Mouse (Mus musculus): Measurements from ENCODE around the gene Dip2b. TPM values are rescaled to one million over a fixed set of nuclear protein-coding genes. Genes with fewer than 3 reads are reported as not detected.
A peak's percentile ranks its signal among the peaks of the same experiment; 100 is the strongest.

Gene Dip2b
- polyA plus RNA-seq, 1 experiment: 18.1 TPM

DNA sequence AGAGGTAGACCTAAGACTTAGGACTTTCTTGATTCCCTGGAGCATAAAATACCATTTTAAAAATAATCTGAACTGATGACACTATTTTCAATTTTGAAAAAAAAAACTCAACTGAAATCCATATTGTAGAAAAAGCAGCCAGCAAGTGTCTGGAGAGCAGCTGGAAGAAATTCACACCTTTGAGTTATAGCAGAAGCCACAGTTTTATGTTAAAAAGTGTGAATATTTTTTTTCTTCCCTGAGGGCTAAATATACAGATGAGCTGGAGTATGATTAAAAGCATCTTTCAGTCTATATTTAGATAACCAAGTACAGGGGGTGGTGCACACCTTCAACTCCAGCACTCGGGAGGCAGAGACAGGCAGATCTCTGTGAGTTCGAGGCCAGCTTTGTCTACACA lies 8.6 kb upstream of the Dip2b start:
- no peak overlapping the region for H3K4me3 ChIP-seq (ENCODE audit: control insufficient read depth, insufficient read depth, low read length)
- no peak overlapping the region for H3K27ac ChIP-seq (ENCODE audit: control insufficient read depth, insufficient read depth, low read length)
- 95% methylated on average over 2 of the region's 2 CpGs for WGBS
- DNase-seq: no peak
- H3K27me3 ChIP-seq (ENCODE audit: control insufficient read depth, insufficient read depth, low read length): no peaks in the 10 kb centered on the region
- no peak for TF ChIP-seq CTCF (IDR thresholded peaks at IDR 0.05; ENCODE audit: borderline replicate concordance, control insufficient read depth, extremely low read depth, insufficient read depth, low read length, poor library complexity)
- TF ChIP-seq POLR2A (IDR thresholded peaks at IDR 0.05; ENCODE audit: control insufficient read depth, extremely low read depth, insufficient read depth, low read length, poor library complexity): no peak
- H3K4me1 ChIP-seq (replicated peaks; ENCODE audit: control insufficient read depth, insufficient read depth, low read length): no peaks in the 10 kb centered on the region
- H3K36me3 ChIP-seq (ENCODE audit: control insufficient read depth, insufficient read depth, low read length): no peaks in the 10 kb centered on the region

- 93% methylated on average over 3 of the region's 3 CpGs for WGBS
- Histone ChIP-seq H3K36me3 (ENCODE audit: control insufficient read depth, insufficient read depth, low read length) (no peaks in the 10 kb centered on the region), H3K27ac (ENCODE audit: control insufficient read depth, insufficient read depth, low read length) (no peak overlapping the region), H3K4me1 (replicated peaks; ENCODE audit: control insufficient read depth, insufficient read depth, low read length) (no peaks in the 10 kb centered on the region), H3K27me3 (ENCODE audit: control insufficient read depth, insufficient read depth, low read length) (no peaks in the 10 kb centered on the region), H3K4me3 (ENCODE audit: control insufficient read depth, insufficient read depth, low read length) (no peak overlapping the region)
- no peak for TF ChIP-seq POLR2A (IDR thresholded peaks at IDR 0.05; ENCODE audit: control insufficient read depth, extremely low read depth, insufficient read depth, low read length, poor library complexity)
- no peak for DNase-seq
Observed at GRCm38 (mm10) chr15:100032546-100032945, 5.9 kb upstream of the Dip2b start.

- WGBS: under 1% methylated on average over 36 of the region's 36 CpGs
- H3K4me1 ChIP-seq (replicated peaks; ENCODE audit: control insufficient read depth, insufficient read depth, low read length): peaks cover 12% of the 10 kb centered on the region
- no peaks in the 10 kb centered on the region for H3K36me3 ChIP-seq (ENCODE audit: control insufficient read depth, insufficient read depth, low read length)
- H3K27me3 ChIP-seq (ENCODE audit: control insufficient read depth, insufficient read depth, low read length): no peaks in the 10 kb centered on the region; the same call in 1 of the 2 replicates
- peak; percentile 70 for DNase-seq
- TF ChIP-seq CTCF (IDR thresholded peaks at IDR 0.05; ENCODE audit: borderline replicate concordance, control insufficient read depth, extremely low read depth, insufficient read depth, low read length, poor library complexity) (no peak), POLR2A (IDR thresholded peaks at IDR 0.05; ENCODE audit: control insufficient read depth, extremely low read depth, insufficient read depth, low read length, poor library complexity) (no peak; the same call in 1 of the 2 replicates)
- H3K27ac ChIP-seq (ENCODE audit: control insufficient read depth, insufficient read depth, low read length): peak overlapping the region; percentile 36
- H3K4me3 ChIP-seq (ENCODE audit: control insufficient read depth, insufficient read depth, low read length): peak overlapping the region; percentile 54
Observed at GRCm38 (mm10) chr15:100039001-100039701, 687 bp downstream of the Dip2b start.

DNA sequence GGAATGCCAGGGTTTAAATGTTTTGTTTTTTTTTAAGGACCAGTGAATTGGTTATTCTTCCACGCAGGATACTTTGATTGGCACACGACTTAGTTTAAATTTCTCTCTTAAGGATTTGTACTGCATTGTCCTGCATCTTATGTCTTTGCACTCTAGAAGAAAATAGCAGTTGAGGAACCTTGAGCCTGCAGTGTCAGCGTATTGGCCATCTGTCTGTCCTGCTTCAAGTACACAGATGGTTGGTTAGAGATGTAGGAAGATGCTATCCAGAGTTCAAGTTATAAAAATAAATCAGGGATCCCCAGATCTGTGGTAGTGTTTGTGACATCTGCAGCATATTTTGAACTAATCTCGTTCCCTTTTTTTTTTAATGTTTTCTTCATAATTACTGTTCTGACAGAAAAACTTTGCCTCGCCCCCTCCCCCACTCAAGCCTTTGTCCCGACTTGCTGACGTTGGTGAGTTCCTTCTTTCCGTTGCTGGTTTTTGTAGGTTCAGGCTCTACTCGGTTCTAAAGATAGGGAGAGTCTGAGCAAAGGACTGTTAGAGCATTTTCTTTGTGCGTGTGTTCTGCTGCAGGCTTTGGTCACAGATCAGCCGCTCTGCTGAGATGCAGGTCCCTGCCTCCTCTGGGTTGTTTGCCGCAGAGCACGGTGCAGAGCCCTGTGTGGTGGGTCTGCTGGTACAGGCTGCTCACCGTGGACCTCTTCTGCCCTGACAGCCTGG lies 2.2 kb downstream of the Dip2b start:
- H3K4me1 ChIP-seq (replicated peaks; ENCODE audit: control insufficient read depth, insufficient read depth, low read length): peaks cover 13% of the 10 kb centered on the region
- WGBS: 43% methylated on average over 14 of the region's 14 CpGs
- H3K36me3 ChIP-seq (ENCODE audit: control insufficient read depth, insufficient read depth, low read length): no peaks in the 10 kb centered on the region
- H3K27me3 ChIP-seq (ENCODE audit: control insufficient read depth, insufficient read depth, low read length): no peaks in the 10 kb centered on the region; the same call in 1 of the 2 replicates
- no peak overlapping the region for H3K27ac ChIP-seq (ENCODE audit: control insufficient read depth, insufficient read depth, low read length)
- no peak for DNase-seq
- H3K4me3 ChIP-seq (ENCODE audit: control insufficient read depth, insufficient read depth, low read length): no peak overlapping the region
- TF ChIP-seq POLR2A (IDR thresholded peaks at IDR 0.05; ENCODE audit: control insufficient read depth, extremely low read depth, insufficient read depth, low read length, poor library complexity) (no peak), CTCF (IDR thresholded peaks at IDR 0.05; ENCODE audit: borderline replicate concordance, control insufficient read depth, extremely low read depth, insufficient read depth, low read length, poor library complexity) (no peak)

DNA sequence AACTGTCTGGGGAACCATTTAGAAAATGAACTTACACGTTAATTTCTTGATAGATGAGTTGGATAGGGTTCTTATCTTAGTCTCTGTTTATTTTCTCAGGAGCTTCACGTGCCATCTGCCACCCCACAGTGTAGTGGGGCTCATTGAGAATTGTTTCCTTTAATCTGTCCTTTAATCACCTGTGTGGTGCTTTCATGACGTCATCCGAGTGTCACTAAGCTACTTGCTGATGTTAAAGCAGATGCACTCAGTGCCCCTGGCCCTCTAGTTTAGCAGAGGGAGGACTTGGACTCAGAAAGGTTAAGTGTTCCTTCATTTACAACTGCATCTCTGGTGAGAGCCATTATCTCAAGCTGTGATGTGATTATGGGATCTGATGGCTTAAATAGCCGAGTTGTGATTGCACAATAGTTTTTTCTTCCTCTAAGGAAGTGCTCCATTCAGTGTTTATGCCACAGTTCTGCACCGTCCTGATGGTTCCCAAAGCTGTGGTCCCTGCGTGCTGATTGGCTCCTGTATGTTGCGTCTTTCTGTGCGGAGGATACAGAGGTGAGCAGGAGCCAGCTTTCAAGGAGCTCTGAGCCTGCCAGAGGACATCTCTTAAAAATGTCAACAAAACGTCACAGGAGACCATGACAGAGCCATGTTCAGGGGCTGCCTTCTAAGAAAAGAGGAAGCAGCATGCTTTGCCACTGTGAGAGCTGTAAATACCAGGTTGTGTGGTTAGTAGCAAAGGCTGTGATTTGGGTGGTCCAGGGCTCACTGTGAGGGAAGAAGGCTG lies 3.0 kb downstream of the Dip2b start:
- Histone ChIP-seq H3K36me3 (ENCODE audit: control insufficient read depth, insufficient read depth, low read length) (no peaks in the 10 kb centered on the region), H3K4me3 (ENCODE audit: control insufficient read depth, insufficient read depth, low read length) (no peak overlapping the region), H3K4me1 (replicated peaks; ENCODE audit: control insufficient read depth, insufficient read depth, low read length) (peaks cover 14% of the 10 kb centered on the region), H3K27me3 (ENCODE audit: control insufficient read depth, insufficient read depth, low read length) (no peaks in the 10 kb centered on the region; the same call in 1 of the 2 replicates), H3K27ac (ENCODE audit: control insufficient read depth, insufficient read depth, low read length) (0 out of 2 replicates have a peak overlapping the region, but pooled peaks have one; percentile 19)
- DNase-seq: no peak
- WGBS: 43% methylated on average over 10 of the region's 10 CpGs
- no peak for TF ChIP-seq CTCF (IDR thresholded peaks at IDR 0.05; ENCODE audit: borderline replicate concordance, control insufficient read depth, extremely low read depth, insufficient read depth, low read length, poor library complexity)
- no peak for TF ChIP-seq POLR2A (IDR thresholded peaks at IDR 0.05; ENCODE audit: control insufficient read depth, extremely low read depth, insufficient read depth, low read length, poor library complexity)

GRCm38 (mm10) chr15:100042048-100042400 lies 3.6 kb downstream of the Dip2b start:
- Histone ChIP-seq H3K27ac (ENCODE audit: control insufficient read depth, insufficient read depth, low read length) (0 out of 2 replicates have a peak overlapping the region, but pooled peaks have one; percentile 19), H3K4me3 (ENCODE audit: control insufficient read depth, insufficient read depth, low read length) (no peak overlapping the region), H3K27me3 (ENCODE audit: control insufficient read depth, insufficient read depth, low read length) (no peaks in the 10 kb centered on the region; the same call in 1 of the 2 replicates), H3K4me1 (replicated peaks; ENCODE audit: control insufficient read depth, insufficient read depth, low read length) (peaks cover 14% of the 10 kb centered on the region), H3K36me3 (ENCODE audit: control insufficient read depth, insufficient read depth, low read length) (no peaks in the 10 kb centered on the region)
- WGBS: 55% methylated on average over 9 of the region's 9 CpGs
- TF ChIP-seq POLR2A (IDR thresholded peaks at IDR 0.05; ENCODE audit: control insufficient read depth, extremely low read depth, insufficient read depth, low read length, poor library complexity) (no peak), CTCF (IDR thresholded peaks at IDR 0.05; ENCODE audit: borderline replicate concordance, control insufficient read depth, extremely low read depth, insufficient read depth, low read length, poor library complexity) (no peak)
- no peak for DNase-seq
